Mouse (Mus musculus) heart, embryonic 12.5 days (tissue): ENCODE measurements around the gene Klhl23. TPM values are rescaled to one million over a fixed set of nuclear protein-coding genes. Genes with fewer than 3 reads are reported as not detected.

Source experiments
- ATAC-seq: fragments of 200-750 bp; cut with Nextera tagmentation; 2 replicates; pipeline ENCODE4 v1.8.0; 2017; ENCODE audit warnings: moderate TSS enrichment, moderate library complexity; ENCODE audit not compliant: insufficient number of reproducible peaks, low FRiP score
- H3K27ac ChIP-seq: fragments of 300-500 bp; sonication (generic); 2 replicates; pipeline ENCODE4 v1.5.1; 2016; ENCODE audit warnings: mild to moderate bottlenecking, moderate library complexity; ENCODE audit not compliant: poor library complexity, severe bottlenecking
- H3K27me3 ChIP-seq: fragments of 300-500 bp; sonication (generic); replicated peaks from 2 replicates; pipeline ENCODE4 v1.6.1; 2016; ENCODE audit warnings: mild to moderate bottlenecking, moderate library complexity
- H3K36me3 ChIP-seq: fragments of 300-500 bp; sonication (generic); 2 replicates; pipeline ENCODE4 v1.6.1; 2016; ENCODE audit warnings: mild to moderate bottlenecking, moderate library complexity
- H3K4me1 ChIP-seq: fragments of 300-500 bp; sonication (generic); replicated peaks from 2 replicates; pipeline ENCODE4 v1.6.1; 2016; ENCODE audit warnings: mild to moderate bottlenecking
- H3K4me2 ChIP-seq: fragments of 300-500 bp; sonication (generic); 2 replicates; pipeline ENCODE4 v1.6.1; 2016; ENCODE audit warnings: mild to moderate bottlenecking, moderate library complexity
- H3K4me3 ChIP-seq: fragments of 300-500 bp; sonication (generic); 2 replicates; pipeline ENCODE4 v1.5.1; 2016; ENCODE audit warnings: mild to moderate bottlenecking
- H3K9ac ChIP-seq: fragments of 300-500 bp; sonication (generic); 2 replicates; pipeline ENCODE4 v1.6.1; 2016; ENCODE audit warnings: mild to moderate bottlenecking, moderate library complexity
- H3K9me3 ChIP-seq: fragments of 300-500 bp; sonication (generic); replicated peaks from 2 replicates; pipeline ENCODE4 v1.6.1; 2016; ENCODE audit warnings: mild to moderate bottlenecking, moderate library complexity
- WGBS: fragments of 180-500 bp; shearing (Covaris S2); methylation state at CpG from one replicate; pipeline ENCODE4 v1.1.7; 2016; 5-methylcytosine and 5-hydroxymethylcytosine counted together
- polyA plus RNA-seq: library from polyadenylated mRNA; unstranded; fragments of >200 nt; fragmentation: Nextera tagmentation; extraction: Ambion mirVana; gene quantifications from 2 replicates; pipeline ENCODE4 v1.2.1, GENCODE M21; 2016

Gene Klhl23
- polyA plus RNA-seq, 1 experiment from 2014 or later = 64.1 TPM

DNA sequence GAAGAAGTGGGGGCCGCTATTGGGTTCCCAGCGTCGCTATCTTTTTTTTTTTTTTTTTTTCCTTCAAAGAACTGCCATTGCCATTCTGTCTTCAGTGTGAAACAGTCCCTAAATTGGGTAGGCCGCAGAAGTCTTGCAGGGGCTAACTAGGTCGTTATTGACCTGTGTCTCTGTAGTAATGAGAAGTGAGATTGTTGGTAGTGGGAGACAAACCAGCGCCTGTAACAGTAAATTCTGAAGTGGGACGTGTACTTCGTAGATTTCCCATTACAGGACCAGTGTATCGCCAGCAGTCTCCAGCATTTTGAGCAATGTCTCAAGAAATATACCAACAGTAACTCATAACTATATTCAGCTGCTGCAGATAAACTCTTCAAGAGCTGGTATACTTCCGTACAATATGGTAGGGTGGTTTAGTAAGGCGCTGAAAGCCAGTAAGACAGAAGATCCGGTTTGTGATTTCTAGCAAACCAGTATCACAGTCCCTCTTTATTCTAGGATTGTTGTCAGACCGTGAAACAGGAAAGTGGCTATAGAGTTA lies 40.4 kb downstream of the Klhl23 start:
- WGBS = 2% methylated on average over 13 of the region's 13 CpGs
- no peak for ATAC-seq
- Histone ChIP-seq H3K27me3 (no peaks in the 10 kb centered on the region), H3K9ac (peak overlapping the region; percentile 100), H3K9me3 (no peaks in the 10 kb centered on the region), H3K27ac (peak overlapping the region; percentile 95), H3K4me2 (peak overlapping the region; percentile 77), H3K36me3 (peaks cover 10% of the 10 kb centered on the region), H3K4me3 (peak overlapping the region; percentile 100), H3K4me1 (peaks cover 5% of the 10 kb centered on the region; the same call in 1 of the 2 replicates)

- no peaks in the 10 kb centered on the region for H3K27me3 ChIP-seq
- no peak overlapping the region for H3K9ac ChIP-seq
- H3K9me3 ChIP-seq = no peaks in the 10 kb centered on the region
- H3K36me3 ChIP-seq = peaks cover 8% of the 10 kb centered on the region; the same call in 1 of the 2 replicates
- ATAC-seq = no peak
- H3K4me3 ChIP-seq = no peak overlapping the region
- peaks cover 9% of the 10 kb centered on the region; the same call in 1 of the 2 replicates for H3K4me1 ChIP-seq
- 58% methylated on average over 2 of the region's 2 CpGs for WGBS
- no peak overlapping the region for H3K27ac ChIP-seq
- peak overlapping the region; percentile 80 for H3K4me2 ChIP-seq
Measured at GRCm38 (mm10) chr2:69883990-69884391, 62.2 kb downstream of the Klhl23 start.

GRCm38 (mm10) chr2:69884581-69884980 lies 62.8 kb downstream of the Klhl23 start:
- H3K27ac ChIP-seq = no peak overlapping the region
- H3K4me3 ChIP-seq = peak overlapping the region; percentile 70
- no peaks in the 10 kb centered on the region for H3K27me3 ChIP-seq
- peak overlapping the region; percentile 80 for H3K4me2 ChIP-seq
- 47% methylated on average over 6 of the region's 6 CpGs for WGBS
- H3K36me3 ChIP-seq = peaks cover 4% of the 10 kb centered on the region; the same call in 1 of the 2 replicates
- H3K9me3 ChIP-seq = no peaks in the 10 kb centered on the region
- peaks cover 9% of the 10 kb centered on the region; the same call in 1 of the 2 replicates for H3K4me1 ChIP-seq
- H3K9ac ChIP-seq = peak overlapping the region; percentile 88; the same call in 1 of the 2 replicates
- no peak for ATAC-seq

GRCm38 (mm10) chr2:69885050-69885449 lies 63.3 kb downstream of the Klhl23 start:
- peak overlapping the region; percentile 88 for H3K9ac ChIP-seq
- peak; percentile 63; the same call in 1 of the 2 replicates for ATAC-seq
- peaks cover 2% of the 10 kb centered on the region; the same call in 1 of the 2 replicates for H3K36me3 ChIP-seq
- peak overlapping the region; percentile 80 for H3K4me2 ChIP-seq
- H3K4me3 ChIP-seq = peak overlapping the region; percentile 70
- 4% methylated on average over 12 of the region's 12 CpGs for WGBS
- H3K27me3 ChIP-seq = no peaks in the 10 kb centered on the region
- no peaks in the 10 kb centered on the region for H3K9me3 ChIP-seq
- H3K27ac ChIP-seq = peak overlapping the region; percentile 60
- H3K4me1 ChIP-seq = peaks cover 9% of the 10 kb centered on the region; the same call in 1 of the 2 replicates

GRCm38 (mm10) chr2:69885451-69886305 lies 63.9 kb downstream of the Klhl23 start, which contains the start of gene Mettl5:
Gene Mettl5 (minus strand): TSS chr2:69885615.
- 1% methylated on average over 45 of the region's 45 CpGs for WGBS

More at GRCm38 (mm10) chr2:69885451-69886305, 63.9 kb downstream of the Klhl23 start, which contains the start of gene Mettl5:
- peak within 1 kb of the TSS; percentile 80 for H3K4me2 ChIP-seq
- H3K9me3 ChIP-seq = no peaks in the 10 kb centered on the region
- peaks cover 9% of the 10 kb centered on the region; the same call in 1 of the 2 replicates for H3K4me1 ChIP-seq
- H3K36me3 ChIP-seq = peaks cover 2% of the 10 kb centered on the region; the same call in 1 of the 2 replicates
- no peaks in the 10 kb centered on the region for H3K27me3 ChIP-seq
- H3K4me3 ChIP-seq = peak within 1 kb of the TSS; percentile 70
- ATAC-seq = peak; percentile 96
- H3K9ac ChIP-seq = peak within 1 kb of the TSS; percentile 88
- peak within 1 kb of the TSS; percentile 60 for H3K27ac ChIP-seq

Other genes starting within 250 kb of the Klhl23 start
- gene Lrp2, start 235.9 kb upstream of the Klhl23 start, polyA plus RNA-seq = 0.74 and 0.78 TPM in 2 replicates
- 13.1 and 16.8 TPM in 2 replicates for gene Bbs5, start 174.8 kb upstream of the Klhl23 start, polyA plus RNA-seq
- 16.6 and 17.3 TPM in 2 replicates for gene Klhl41, start 151.8 kb upstream of the Klhl23 start, polyA plus RNA-seq
- 22.4 and 22.8 TPM in 2 replicates for gene Fastkd1, start 108.4 kb upstream of the Klhl23 start, polyA plus RNA-seq
- 115 and 120 TPM in 2 replicates for gene Ppig, start 99.4 kb upstream of the Klhl23 start, polyA plus RNA-seq
- 1.3 TPM in 2 replicates for gene Ccdc173, start 32.4 kb upstream of the Klhl23 start, polyA plus RNA-seq
- 17.6 and 18.3 TPM in 2 replicates for gene Phospho2, start 32.3 kb upstream of the Klhl23 start, polyA plus RNA-seq
- gene Ssb, start 39.6 kb downstream of the Klhl23 start, polyA plus RNA-seq = 233 and 248 TPM in 2 replicates
- gene Mettl5, start 63.7 kb downstream of the Klhl23 start, polyA plus RNA-seq = 33.6 and 37.1 TPM in 2 replicates
- gene Ubr3, start 75.3 kb downstream of the Klhl23 start, polyA plus RNA-seq = 18.6 and 20.3 TPM in 2 replicates
- 0.27 and 0.41 TPM in 2 replicates for gene Myo3b, start 217.2 kb downstream of the Klhl23 start, polyA plus RNA-seq